Mouse (Mus musculus): ENCODE data around the gene Vamp4.

DNA sequence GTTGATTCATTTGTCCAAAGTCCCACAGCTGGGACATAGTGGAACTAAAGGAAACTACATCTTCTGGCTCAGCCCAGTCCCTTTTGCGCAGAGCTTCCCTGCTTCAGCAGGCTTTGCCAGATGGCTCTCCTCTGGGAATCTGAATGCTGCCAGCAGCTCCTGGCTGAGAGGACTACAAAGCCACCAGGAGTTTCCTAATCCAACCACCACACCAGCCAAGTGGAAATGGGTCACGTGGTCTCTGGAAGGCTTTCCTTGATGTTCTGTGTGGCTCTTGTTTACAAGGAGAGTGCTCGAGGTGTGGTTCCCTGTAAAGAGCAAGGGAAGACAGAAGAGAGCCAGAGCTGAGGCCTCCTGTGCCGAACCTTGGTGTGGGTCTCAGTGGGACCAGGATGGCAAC, 73.4 kb downstream of the Vamp4 start:
- TF ChIP-seq TAL1 (IDR thresholded peaks at IDR 0.05; ENCODE audit: low read length) (no peak), GATA1 (IDR thresholded peaks at IDR 0.05; ENCODE audit: low read length) (no peak)
